Mouse (Mus musculus) heart, embryonic 11.5 days (tissue): ENCODE measurements around the gene Heg1. TPM values are rescaled to one million over a fixed set of nuclear protein-coding genes. Genes with fewer than 3 reads are reported as not detected.

ENCODE experiments used
- ATAC-seq: fragments of 200-750 bp; cut with Nextera tagmentation; replicated peaks from 2 replicates; pipeline ENCODE4 v1.8.0; 2017; ENCODE audit warnings: moderate library complexity; ENCODE audit not compliant: insufficient number of reproducible peaks, low FRiP score, low TSS enrichment
- H3K27ac ChIP-seq: fragments of 300-500 bp; sonication (generic); 2 replicates; pipeline ENCODE4 v1.5.1; 2014; ENCODE audit warnings: mild to moderate bottlenecking, low read depth, low read length
- H3K27me3 ChIP-seq: fragments of 300-500 bp; sonication (generic); 2 replicates; pipeline ENCODE4 v1.6.1; 2014; ENCODE audit warnings: mild to moderate bottlenecking, low read length, mixed read lengths; ENCODE audit not compliant: control insufficient read depth, insufficient read depth
- H3K36me3 ChIP-seq: fragments of 300-500 bp; sonication (generic); 2 replicates; pipeline ENCODE4 v1.6.1; 2014; ENCODE audit warnings: mild to moderate bottlenecking, low read length, moderate library complexity, mixed read lengths; ENCODE audit not compliant: control insufficient read depth, insufficient read depth
- H3K4me1 ChIP-seq: fragments of 300-500 bp; sonication (generic); 2 replicates; pipeline ENCODE4 v1.6.1; 2014; ENCODE audit warnings: low read length; ENCODE audit not compliant: control insufficient read depth, insufficient read depth
- H3K4me2 ChIP-seq: fragments of 300-500 bp; sonication (generic); 2 replicates; pipeline ENCODE4 v1.6.1; 2014; ENCODE audit warnings: mild to moderate bottlenecking, moderate library complexity
- H3K4me3 ChIP-seq: fragments of 300-500 bp; sonication (generic); 2 replicates; pipeline ENCODE4 v1.5.1; 2014; ENCODE audit warnings: low read depth, low read length
- H3K9ac ChIP-seq: fragments of 300-500 bp; sonication (generic); 2 replicates; pipeline ENCODE4 v1.6.1; 2014; ENCODE audit warnings: mild to moderate bottlenecking, low read depth, low read length, moderate library complexity
- H3K9me3 ChIP-seq: fragments of 300-500 bp; sonication (generic); replicated peaks from 2 replicates; pipeline ENCODE4 v1.6.1; 2016; ENCODE audit warnings: low read length; ENCODE audit not compliant: control insufficient read depth
- WGBS: fragments of 180-500 bp; shearing (Covaris S2); extraction: QIAGEN DNeasy Blood & Tissue Kit; methylation state at CpG from one replicate; pipeline ENCODE4 v1.1.7; 2014; ENCODE audit not compliant: insufficient replicate concordance; 5-methylcytosine and 5-hydroxymethylcytosine counted together
- polyA plus RNA-seq: library from polyadenylated mRNA; unstranded; fragments of >200 nt; fragmentation: Nextera tagmentation; extraction: Ambion mirVana; gene quantifications from 2 replicates; pipeline ENCODE4 v1.2.1, GENCODE M21; 2014

The Heg1 gene
- polyA plus RNA-seq, 1 experiment from 2014 or later: 31.3 TPM

DNA sequence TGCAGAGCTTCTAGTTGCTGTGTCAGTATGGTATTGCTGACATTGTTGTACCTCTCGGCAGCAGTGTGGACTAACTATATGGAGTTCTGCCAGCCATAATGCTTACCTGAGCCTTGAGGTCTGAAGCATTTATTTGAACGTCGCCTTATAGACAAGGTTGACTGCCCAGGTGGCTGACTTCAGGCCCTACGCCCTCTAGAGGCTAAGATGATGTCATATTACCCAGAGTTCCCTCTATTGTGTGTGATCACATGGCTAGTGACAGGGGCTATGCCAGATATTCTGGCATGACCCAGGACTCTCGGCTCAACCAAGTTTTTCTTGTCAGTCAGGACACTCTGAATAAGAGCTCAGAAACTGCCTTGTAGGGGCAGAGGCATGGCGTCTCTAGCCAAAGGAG, 52.6 kb downstream of the Heg1 start:
- no peak overlapping the region for H3K4me3 ChIP-seq
- no peak overlapping the region for H3K27ac ChIP-seq
- H3K9me3 ChIP-seq: no peaks in the 10 kb centered on the region
- peaks cover 20% of the 10 kb centered on the region for H3K4me1 ChIP-seq
- ATAC-seq: no peak
- no peak overlapping the region for H3K4me2 ChIP-seq
- no peaks in the 10 kb centered on the region for H3K36me3 ChIP-seq
- no peak overlapping the region for H3K9ac ChIP-seq
- H3K27me3 ChIP-seq: no peaks in the 10 kb centered on the region
- WGBS: 78% methylated on average over 6 of the region's 6 CpGs

DNA sequence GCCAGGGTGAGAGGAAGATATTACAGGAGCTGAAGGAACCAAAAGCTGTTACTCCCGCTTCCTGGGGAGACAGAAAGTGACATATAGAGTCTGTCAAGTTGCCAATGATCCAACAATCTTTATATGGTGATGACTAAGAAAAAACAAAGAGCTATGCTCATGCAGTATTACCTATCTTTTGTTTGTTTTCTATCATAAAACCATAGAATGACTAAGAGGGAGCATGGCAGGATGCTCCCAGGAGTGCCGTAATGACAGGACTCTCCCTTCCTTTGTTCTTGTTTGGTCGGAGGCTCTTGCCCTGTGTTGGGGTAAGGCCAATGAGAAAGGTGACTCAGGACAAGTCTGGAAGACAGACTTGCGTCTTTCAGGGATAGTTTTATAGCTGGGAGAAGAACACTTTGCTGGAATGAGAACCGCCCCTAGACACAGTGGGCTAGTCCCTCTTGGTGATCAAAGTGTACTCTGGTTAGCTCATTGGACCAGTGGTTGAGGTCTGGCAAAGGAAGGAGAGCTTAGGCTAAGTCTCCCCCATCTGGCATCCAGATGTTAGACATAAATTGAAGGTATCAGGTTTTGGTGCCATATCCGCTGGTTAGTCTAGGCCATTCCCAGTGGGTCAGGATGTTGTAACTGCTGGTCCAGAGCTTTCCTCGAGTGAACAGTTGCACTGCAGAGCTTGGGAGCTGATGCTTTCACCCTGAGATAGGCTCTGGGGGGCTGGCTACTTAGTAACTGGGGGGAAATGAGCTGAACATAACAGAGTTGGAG, 55.0 kb downstream of the Heg1 start:
- Histone ChIP-seq H3K27me3 (no peaks in the 10 kb centered on the region), H3K4me1 (peaks cover 19% of the 10 kb centered on the region), H3K4me3 (no peak overlapping the region), H3K9ac (no peak overlapping the region), H3K27ac (no peak overlapping the region), H3K4me2 (no peak overlapping the region), H3K9me3 (no peaks in the 10 kb centered on the region), H3K36me3 (no peaks in the 10 kb centered on the region)
- 76% methylated on average over 7 of the region's 7 CpGs for WGBS
- no peak for ATAC-seq

DNA sequence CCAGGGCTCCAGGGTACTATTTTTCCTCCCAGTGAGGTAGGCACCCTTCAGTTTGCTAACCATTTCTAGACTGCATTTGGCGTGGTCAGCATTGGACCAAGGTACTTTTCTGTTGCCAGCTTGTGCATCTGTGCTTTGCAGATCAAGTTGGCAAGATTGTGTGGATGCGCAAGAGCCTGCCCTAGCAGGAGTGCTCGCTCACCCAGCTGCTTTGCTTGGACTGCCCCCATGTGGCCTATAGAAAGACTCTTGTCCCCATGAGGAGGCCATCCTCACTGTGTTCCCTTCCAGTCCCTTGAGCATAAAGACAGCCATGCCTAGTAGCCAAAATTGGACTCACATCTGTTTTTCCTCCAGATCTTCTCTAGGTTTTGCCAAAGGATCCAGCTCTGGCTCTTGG, 55.6 kb downstream of the Heg1 start:
- 57% methylated on average over 3 of the region's 3 CpGs for WGBS
- no peak overlapping the region for H3K4me2 ChIP-seq
- no peak overlapping the region for H3K9ac ChIP-seq
- H3K27me3 ChIP-seq: no peaks in the 10 kb centered on the region
- no peak for ATAC-seq
- no peaks in the 10 kb centered on the region for H3K36me3 ChIP-seq
- H3K4me3 ChIP-seq: no peak overlapping the region
- H3K27ac ChIP-seq: no peak overlapping the region
- peaks cover 19% of the 10 kb centered on the region for H3K4me1 ChIP-seq
- no peaks in the 10 kb centered on the region for H3K9me3 ChIP-seq

DNA sequence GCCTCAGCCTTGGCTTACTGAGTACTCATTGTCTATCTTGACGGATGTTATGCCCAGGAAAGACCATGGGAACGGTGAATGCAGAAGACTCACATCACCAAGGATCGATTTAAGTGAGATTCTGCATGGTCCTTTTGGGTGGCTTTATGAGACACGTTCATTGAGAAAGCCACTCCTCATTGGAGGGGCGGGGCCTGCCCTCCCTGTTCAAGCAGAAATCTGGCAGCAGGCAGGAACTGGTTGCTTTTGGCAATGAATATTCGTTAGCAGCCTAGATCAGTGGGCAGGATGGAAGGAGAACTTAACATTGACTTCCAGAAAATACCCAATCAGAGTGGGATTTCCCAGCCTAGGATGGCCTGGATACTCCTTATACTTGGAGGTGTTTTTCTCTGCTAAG, 56.2 kb downstream of the Heg1 start:
- ATAC-seq: no peak
- Histone ChIP-seq H3K4me2 (no peak overlapping the region), H3K9ac (0 out of 2 replicates have a peak overlapping the region, but pooled peaks have one; percentile 24), H3K4me1 (peaks cover 19% of the 10 kb centered on the region), H3K27ac (0 out of 2 replicates have a peak overlapping the region, but pooled peaks have one; percentile 29), H3K9me3 (no peaks in the 10 kb centered on the region), H3K27me3 (no peaks in the 10 kb centered on the region), H3K4me3 (no peak overlapping the region), H3K36me3 (no peaks in the 10 kb centered on the region)
- WGBS: 56% methylated on average over 6 of the region's 6 CpGs

DNA sequence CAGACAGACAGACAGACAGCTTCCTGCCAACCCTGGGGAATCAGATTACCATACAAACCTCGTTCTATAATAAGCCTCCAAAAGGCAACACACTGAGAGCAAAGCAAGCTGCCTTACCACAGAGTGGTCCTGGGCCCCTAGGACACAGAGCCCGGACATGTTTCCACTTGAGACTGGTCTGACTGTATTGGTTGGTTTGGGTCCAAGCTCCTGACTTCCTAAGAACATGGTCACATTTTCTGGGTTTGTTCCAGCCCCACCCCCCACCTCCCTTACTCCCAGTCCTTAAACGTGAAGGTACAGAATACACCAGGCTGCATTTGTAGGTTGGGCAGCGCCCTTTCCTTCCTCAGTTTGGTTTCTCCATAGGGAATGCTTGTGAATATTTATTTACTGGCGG, 57.6 kb downstream of the Heg1 start:
- Histone ChIP-seq H3K4me2 (no peak overlapping the region), H3K4me1 (peaks cover 19% of the 10 kb centered on the region), H3K4me3 (no peak overlapping the region), H3K27me3 (no peaks in the 10 kb centered on the region), H3K36me3 (peaks cover 6% of the 10 kb centered on the region; the same call in 1 of the 2 replicates), H3K9ac (no peak overlapping the region), H3K9me3 (no peaks in the 10 kb centered on the region), H3K27ac (no peak overlapping the region)
- ATAC-seq: 0 out of 2 replicates have a peak, but pooled peaks have one; percentile 27
- 42% methylated on average over 5 of the region's 5 CpGs for WGBS

DNA sequence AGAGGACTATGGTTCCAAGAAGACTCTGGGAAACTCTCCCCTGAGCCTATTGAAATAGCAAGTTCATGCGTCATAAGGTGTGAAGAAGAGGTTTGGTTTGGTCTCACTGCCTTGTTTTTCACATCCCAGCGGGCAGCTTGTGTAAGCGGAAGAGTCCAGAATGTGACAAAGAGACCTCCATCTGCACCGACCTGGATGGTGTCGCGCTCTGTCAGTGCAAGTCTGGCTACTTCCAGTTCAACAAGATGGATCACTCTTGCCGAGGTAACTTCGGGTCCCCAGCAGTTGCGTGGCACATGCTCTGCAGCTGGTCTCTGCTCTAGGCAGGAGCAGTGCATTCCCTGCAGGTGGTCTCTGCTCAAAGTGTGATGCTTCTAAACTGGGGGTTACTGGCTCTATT, 58.1 kb downstream of the Heg1 start:
- whole genome bisulfite sequencing: 67% methylated on average over 9 of the region's 9 CpGs
- ATAC-seq: no peak

DNA sequence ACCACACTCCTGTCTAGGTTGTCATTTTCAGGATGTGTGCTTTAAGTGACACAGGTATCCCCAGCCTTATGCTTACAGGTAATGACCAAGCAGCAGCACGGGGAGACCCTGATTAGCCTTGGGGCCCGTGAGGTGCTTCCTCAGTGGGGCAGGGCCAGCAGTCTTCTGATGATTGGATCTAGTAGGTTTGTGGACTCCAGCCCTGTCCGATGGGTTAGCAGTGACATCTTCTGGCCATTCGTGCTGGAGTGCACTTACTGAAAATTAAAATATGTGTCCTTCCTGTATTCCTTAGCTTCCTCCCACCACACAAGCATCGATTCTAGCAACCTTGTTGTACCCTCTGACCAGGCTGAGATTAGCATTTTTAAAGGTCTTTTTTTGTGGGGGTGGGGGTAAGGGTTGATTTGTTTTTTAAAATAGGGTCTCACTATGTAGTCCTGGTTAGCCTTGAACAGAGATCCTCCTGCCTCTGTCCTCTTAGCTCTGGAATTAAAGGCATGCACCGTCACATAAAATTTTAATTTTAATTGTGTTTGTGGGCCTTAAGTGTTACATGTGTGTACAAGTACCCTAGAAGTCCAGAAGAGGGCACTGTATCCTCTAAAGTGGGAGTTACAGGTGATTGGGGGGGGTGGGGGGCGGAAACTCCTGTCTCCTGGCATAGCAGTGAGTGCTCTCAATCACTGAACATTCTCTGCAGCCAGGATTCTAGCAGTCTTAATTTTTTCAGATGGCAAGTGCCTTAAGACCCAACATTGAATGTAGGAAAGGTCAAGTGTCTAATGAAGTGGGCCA, 60.7 kb downstream of the Heg1 start:
- Histone ChIP-seq H3K4me3 (no peak overlapping the region), H3K4me1 (peaks cover 19% of the 10 kb centered on the region), H3K27ac (no peak overlapping the region), H3K4me2 (no peak overlapping the region), H3K9me3 (no peaks in the 10 kb centered on the region), H3K9ac (no peak overlapping the region), H3K27me3 (no peaks in the 10 kb centered on the region), H3K36me3 (peaks cover 9% of the 10 kb centered on the region)
- ATAC-seq: no peak
- WGBS: 56% methylated on average over 7 of the region's 7 CpGs

More for the DNA sequence above, 58.1 kb downstream of the Heg1 start:
- Histone ChIP-seq H3K27ac (no peak overlapping the region), H3K4me1 (peaks cover 19% of the 10 kb centered on the region), H3K4me3 (no peak overlapping the region), H3K4me2 (no peak overlapping the region), H3K27me3 (no peaks in the 10 kb centered on the region), H3K36me3 (peaks cover 6% of the 10 kb centered on the region; the same call in 1 of the 2 replicates), H3K9ac (no peak overlapping the region), H3K9me3 (no peaks in the 10 kb centered on the region)

DNA sequence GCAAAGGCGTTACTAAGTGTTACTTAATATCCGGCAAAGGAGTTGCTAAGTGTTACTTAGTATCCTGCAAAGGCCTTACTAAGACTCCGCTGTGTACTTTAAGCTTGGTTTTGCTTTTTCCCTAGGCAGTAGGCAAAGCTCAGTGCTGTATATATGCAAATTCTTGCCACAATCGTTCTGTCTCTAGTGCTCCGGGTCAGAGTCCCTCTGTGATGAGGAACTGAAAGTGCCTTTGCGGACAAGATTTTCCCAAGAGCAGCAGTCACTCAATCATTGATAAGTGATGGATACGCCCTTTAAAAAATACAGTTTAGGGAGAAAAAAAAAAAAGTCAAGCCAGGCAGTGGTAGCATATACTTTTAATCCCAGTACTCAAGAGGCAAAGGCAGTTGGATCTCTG, 61.3 kb downstream of the Heg1 start:
- H3K9ac ChIP-seq: no peak overlapping the region
- peaks cover 9% of the 10 kb centered on the region for H3K36me3 ChIP-seq
- ATAC-seq: no peak
- no peaks in the 10 kb centered on the region for H3K27me3 ChIP-seq
- H3K9me3 ChIP-seq: no peaks in the 10 kb centered on the region
- H3K27ac ChIP-seq: no peak overlapping the region
- H3K4me3 ChIP-seq: no peak overlapping the region
- WGBS: 80% methylated on average over 7 of the region's 7 CpGs
- no peak overlapping the region for H3K4me2 ChIP-seq
- H3K4me1 ChIP-seq: peaks cover 14% of the 10 kb centered on the region
